Mouse (Mus musculus) layer of hippocampus, adult 8-10 months (tissue): ENCODE measurements around the gene Zfp536. TPM values are rescaled to one million over a fixed set of nuclear protein-coding genes. Genes with fewer than 3 reads are reported as not detected.
"Not testable (repeated sequence)": the region's sequence is repeated elsewhere in the genome, so short reads cannot be mapped to it uniquely, and the experiment has no call there.

Source experiments
- DNase-seq, 2 experiments: peaks; one replicate each; pipeline ENCODE4 v3.0.0; 2022; ENCODE audit warnings: low spot score in 2 of 2
- total RNA-seq, 4 experiments: library from RNA; stranded (reverse); gene quantifications; 2 replicates each; pipeline ENCODE4 v1.2.4; 2022

The Zfp536 gene
- total RNA-seq, 4 experiments from 2014 or later = 48.4 to 50.9 (median 49.8) TPM

DNA sequence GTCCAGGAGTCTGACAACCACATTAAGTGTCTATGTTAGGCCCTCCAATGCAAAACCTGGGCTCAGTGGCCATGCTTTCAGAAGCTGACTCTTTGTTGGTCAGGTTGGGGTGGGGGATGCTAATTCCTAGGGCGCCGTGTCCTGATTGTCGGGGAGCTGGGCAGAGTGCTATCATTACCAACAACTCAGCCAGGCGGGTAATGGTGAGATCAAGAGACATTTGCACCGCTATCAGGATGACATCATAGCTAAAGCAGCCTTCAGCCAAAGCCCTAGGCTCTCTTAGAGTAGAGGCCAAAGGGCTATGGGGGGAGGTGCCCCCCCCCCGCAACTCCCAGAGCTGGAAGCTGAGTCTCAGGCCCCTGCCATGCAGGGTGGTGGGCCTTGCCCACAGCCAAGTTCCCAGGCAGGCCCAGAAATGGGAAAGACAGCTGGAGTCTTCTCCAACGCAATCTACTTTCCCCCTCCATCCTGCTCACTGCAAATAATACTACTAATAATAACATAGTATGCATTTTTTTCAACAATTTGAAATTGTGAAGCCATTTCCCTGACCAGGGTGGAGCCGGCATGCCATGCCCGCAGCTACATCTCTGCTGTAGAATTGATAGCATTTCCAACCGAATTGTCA lies 5.0 kb downstream of the Zfp536 start:
- DNase-seq = no peak

DNA sequence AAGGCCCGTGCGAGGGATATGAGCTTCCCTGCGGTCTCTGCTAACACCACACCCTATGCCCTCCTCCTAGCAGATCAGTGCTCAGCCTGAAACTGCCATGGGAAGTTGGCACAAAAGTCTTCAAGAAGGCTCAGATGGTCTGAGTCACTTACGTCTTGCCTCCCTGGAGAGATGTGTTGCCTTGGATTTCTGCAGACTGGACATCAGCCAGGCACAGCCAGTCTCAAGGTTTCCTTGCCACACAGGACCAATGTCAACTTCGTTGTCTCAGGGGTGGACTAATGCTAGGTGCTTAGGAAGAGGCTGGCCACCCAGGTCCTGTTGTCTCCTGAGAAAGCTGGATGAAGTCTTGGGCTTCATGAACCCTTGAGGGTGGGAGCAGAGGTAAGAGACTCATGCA lies 14.6 kb downstream of the Zfp536 start:
- DNase-seq = no peak

DNA sequence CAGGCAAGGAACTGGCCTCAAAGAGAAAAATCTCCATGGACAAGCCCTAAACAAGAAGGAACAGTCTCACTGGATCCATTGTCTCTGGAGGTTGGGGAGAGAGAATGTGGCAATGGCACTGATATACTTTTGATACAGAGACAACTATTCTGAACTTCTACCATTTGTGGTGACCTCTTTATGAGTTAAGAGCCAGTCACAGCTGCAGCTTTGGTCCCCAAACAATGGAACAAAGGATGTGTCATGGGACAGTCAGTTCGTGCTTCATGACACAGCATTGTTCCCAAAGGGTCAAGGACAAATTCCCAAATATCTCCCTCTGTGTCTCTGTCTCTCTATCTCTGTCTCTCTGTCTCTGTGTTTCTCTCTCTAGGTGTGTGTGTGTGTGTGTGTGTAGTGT lies 20.4 kb downstream of the Zfp536 start:
- no peak for DNase-seq

DNA sequence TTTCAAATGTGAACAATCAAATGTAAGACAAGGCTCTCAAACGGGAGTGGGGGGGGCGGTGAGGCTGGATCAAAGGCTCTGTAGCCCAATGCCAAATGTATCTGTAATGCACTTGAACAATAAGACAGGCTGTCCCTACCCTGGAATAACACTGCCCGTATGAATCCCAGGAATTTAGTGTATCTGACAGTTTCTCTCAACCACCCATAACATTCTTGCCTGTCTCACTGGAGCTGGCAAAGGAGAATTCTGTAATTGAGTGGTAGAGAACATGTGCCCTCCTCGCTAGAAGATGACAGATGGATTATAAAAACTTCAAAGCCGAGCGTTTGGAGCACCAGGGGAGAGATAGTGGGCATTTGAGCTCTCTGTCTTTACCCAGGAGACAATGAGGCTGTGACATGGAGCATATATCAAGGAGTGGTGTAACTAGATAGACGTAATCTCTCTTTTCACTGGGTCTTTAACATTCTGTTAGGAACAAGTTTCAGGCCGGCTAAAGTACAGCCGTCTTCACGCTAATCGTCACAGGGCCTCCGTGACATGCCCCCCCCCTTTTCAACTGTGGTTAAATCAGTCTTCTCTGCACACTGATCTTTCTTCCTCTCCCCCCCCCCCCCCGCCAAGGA lies 27.2 kb downstream of the Zfp536 start:
- no peak for DNase-seq

DNA sequence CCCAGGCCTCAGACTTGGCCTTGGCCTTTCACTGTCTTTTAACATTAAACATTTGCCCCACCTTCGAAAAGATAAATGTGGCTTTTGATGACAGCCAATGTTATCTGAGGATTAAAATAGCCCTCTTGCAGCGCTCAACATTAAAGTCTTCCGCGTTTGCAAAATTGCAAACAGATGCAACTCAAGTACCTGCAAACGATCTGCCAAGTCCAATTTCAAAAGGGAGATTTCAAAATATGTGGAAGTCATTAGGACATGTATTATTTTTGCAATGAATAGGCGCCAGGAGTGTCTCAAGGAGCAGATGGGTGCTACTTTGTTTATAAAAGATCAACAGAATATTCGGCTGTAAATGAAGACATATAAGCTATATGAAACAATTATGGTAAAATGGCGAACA lies 30.1 kb downstream of the Zfp536 start:
- no peak for DNase-seq

DNA sequence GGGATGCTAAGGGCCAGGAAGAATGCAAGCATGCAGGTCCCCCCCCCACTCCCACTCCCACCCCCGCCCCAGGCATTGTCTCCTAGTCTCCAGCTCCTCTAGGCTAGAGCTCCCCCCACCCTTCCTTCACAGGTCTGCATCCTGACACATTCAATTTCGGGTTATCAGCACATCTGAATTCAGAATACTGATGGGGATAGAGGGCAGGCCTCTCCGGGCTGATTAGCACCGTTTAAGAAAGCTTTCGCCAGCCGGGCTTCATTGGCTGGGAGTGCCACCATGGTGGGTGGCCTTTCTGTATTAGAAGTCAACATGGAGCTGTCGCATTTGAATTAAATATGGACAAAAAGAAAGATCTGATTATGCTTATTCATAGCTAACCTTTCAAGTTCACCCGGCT lies 36.2 kb downstream of the Zfp536 start:
- DNase-seq = no peak

DNA sequence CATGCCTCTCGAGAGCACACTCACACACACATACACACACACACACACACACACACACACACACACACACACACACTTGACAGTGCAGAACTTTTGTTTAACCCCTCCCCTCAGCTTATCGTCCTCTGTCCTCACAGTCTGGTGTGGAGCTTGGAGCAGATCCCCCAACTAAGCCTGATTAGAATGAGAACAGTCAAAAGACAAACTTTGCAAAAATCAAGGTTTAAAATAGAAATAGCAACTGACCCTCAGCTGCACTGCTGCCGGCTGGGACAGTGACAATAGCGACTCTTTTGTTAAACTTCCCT lies 37.1 kb downstream of the Zfp536 start:
- no peak for DNase-seq

DNA sequence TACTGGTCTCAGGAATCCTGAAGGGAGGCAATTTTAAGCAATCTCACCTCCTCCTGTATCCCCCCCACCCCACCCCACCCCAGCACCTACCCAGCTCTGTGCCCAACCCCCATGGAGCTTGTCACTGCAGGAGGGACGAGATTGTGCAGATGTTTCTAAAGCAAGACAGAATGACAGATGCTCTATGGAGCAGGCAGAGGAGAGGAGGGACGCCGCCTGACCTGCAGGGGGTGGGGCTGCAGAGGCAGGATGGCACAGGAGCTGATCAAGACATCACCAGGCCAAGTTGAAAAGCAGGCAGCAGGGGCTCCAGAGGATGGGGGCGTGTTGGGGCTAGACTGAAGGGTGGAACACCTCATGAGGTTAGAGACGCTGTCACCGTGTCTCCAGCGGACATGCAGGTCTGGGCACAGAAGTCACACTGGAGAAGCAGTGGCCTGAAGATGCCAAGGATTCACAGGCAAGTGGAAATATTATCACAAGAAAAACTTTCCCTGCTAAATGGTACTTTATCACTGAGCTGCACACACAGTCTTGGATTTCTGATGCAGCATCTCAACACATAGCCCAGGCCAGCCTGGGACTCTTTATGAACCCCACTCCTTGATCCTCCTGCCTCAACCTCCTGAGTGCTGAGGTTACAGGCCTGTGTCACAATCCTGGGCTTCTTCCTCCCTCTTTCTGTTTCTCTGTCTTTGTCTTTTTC lies 37.6 kb downstream of the Zfp536 start:
- no peak for DNase-seq

DNA sequence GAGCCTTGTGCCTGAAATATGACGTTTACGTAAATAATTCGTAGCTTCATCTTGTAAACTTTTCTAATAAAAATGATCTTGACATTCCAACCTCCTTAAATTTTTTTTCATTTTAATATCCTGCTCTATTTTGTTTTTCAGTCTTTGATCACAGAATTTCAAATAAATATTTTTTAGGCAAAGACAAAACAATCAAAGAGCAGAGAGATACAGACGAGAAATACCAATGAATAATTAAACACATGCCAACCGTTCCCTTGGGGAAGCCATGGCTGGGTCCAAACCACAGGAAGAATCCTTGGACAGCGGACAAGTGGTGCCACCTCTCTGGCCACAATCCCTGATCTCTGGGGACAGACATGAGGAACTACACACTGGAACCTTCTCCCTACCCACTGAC lies 38.3 kb downstream of the Zfp536 start:
- no peak for DNase-seq

DNA sequence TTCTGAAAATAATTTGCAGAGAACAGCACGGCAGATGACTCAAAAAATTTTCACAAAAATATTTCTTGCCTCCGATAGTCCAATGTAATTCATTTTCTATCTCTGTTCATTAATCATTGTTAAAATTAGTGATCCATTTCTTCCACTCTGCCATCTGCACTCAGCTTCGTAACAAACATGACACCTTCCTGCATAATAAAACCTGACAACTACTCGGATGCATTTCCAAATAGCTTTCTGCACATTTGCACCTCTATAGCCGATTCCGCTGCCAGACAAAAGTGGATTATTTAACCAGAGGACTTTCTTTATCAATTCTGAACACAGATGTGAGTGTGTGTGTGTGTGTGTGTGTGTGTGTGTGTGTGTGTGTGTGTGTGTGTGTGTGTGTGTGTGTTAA lies 38.9 kb downstream of the Zfp536 start:
- DNase-seq = no peak

DNA sequence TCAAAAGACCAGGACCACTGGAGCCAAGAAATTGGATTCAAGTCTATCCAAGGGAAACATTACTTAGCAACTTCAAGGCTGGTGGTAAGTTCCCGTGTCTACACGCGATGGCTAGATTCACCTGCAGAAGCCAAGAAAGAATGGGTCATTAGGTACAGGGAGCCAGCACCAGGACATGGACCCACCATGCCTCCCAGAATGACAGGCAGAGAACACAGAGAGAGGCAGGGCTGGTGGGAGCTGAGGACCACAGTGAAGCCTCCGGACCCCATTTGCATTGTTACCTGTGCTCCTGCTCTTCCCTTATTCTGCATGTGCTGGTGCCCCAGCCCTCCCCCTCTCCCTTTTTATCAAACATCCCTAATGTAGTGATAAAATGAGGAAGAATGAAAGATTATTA lies 39.4 kb downstream of the Zfp536 start:
- no peak for DNase-seq

DNA sequence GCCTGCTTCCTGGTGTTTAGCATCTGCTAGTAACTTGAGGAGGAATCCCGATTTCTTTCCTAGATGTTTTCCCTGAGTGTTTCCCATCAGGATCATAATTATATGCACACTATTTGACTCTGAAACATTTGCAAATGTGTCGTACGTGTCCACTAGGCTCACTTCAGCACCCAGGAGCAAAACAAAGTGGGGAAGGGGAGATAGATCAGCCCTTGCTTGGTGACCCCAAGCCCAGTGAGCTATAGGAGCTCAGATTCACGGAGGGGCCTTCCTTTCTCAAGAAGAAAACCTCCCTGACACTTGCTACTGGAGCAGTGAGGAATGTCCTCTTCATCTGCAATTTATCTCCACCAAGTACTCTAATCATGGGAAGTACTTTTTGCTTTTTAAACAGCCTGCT lies 40.7 kb downstream of the Zfp536 start:
- DNase-seq = no peak

DNA sequence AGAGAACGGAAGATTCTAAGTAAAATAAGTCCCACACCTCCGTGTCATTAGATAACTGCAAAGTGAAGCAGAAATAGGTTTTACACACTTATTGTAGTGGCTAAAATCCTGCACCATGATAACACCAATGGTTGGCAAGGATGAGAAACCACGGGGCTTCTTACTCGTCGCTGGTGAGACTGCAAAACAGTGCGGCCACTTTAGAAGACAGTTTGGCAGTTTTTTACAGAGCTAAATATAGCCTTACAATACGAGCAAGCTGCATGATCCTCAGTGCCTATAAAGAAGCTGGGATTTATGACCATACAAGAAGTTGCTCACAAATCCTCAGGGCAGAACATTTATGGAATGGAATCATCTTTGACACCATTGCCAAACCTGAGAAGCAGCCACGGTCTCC lies 45.7 kb downstream of the Zfp536 start:
- DNase-seq = no peak

DNA sequence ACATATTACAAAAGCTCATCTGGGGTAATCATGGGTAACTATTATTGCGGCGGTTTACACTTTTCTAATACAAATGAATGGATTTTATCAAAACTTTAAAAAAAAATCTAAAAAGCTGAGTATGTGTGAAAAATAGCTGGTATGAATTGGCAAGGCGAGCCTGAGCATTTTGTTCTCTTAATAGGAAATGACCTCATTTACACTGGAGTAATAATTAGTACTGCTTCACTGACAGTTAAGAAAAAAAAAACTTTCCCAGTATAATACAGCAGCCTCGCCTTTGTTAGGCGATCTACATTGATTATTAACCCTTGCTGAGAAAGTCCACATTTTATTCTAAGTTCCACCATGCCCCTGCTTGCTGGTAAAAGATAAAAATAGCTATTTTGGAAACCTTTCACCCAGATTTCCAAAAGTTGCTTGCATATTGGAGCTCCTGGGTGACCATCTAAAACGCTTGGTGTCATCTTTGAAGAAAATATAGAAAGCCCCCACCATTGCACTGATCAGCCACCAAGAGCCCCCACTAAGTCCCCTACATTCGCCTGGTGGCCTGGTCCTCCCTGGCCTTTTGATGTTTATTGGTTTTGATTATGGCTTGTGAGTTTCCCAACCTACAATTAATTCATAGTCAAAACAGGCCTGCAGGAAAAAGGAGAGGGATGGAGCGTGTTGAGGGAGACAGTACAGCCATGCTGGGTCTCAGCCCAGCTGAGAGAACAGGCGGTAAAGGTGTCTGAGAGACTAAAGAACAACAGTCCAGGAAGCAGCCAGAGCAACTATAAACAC lies 49.2 kb downstream of the Zfp536 start:
- DNase-seq = no peak

DNA sequence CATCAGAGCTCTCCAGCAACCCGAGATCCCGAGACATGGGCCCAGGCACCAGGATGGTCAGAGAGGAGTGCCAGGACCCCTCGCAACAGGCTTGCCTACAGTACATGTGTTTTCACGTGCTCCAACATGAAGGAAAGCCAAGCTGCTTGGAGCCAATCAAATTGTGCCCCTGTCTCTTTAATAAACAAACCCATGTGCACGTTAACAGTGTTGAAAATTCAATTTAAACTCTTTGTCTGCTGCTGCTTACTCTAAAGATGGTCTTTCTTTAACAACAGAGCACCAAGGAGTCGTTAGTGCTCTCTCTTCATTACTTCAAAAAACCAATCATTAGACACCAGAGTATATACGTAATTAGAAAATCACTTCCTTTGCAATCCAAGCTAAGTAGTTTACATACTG lies 50.2 kb downstream of the Zfp536 start:
- no peak for DNase-seq

DNA sequence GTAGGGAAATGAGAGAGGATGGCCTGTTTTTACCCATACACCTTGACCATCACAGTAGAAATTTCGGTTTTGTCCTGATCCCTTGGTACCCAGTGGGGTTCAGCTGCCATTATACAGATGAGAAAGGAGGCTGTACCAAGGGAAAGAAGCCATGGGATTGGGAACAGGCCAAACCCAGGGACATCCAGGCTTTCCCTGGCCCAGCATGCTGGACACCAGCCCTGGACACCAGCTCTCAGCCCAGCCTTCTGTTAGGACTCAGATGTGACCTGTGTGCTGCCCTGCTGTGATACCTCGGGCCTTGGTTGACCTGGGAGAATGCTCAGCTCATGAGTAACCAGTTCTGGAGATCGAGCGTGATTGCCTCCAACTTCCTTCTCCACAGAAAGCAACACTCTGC lies 51.8 kb downstream of the Zfp536 start:
- no peak for DNase-seq

DNA sequence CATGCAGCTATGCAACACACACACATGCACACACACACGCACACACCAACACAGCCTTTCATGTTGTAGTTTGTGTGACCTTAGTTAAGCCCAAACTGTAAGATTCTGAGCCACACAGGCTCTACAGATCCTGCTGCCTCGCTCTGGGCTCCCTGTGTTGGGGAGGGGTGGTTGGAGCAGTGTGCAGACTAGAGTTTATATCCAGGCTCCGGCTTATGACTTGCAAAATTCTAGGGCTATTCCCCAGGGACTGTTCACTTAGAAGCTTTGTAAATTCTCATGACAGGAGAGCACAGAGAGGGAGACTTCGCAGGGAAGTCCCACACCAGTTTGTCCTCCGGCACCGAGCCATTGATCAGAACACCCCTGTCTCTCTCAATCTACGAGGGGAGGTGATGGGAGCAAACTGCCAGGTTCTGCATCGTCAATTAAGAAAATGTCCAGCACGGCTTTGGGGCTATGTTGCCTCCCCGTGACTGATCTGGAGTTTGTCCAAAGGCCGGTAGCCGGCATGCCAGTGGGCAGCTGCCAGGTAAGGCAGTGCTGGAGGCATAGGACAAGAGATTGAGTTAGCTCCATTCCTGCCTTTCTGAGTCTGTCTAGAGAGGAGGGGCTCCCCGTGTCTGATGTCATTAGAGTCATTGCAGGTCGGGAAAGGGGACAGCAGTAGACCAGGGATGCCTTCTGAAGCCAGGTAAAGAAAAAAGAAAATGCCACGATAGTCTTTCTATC lies 54.6 kb downstream of the Zfp536 start:
- DNase-seq = no peak

DNA sequence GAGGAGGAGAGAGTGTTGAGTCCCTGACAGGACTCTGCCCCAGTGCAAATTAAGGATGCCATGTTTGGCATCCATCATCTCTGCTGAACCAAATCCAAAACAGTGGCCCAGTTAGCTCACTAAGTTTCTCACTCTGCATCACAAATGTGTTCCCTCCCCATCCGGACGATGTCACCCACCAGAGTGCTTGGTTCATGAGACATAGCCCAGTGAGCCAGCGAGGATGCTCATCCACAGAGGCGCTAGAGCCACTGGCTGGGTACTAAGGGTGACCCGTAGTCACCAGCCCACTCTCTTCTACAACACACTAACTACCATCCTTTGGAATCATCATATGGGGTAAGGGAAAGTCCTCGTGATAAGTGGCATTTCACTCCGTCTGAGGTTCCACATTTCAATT lies 56.4 kb downstream of the Zfp536 start:
- no peak for DNase-seq

DNA sequence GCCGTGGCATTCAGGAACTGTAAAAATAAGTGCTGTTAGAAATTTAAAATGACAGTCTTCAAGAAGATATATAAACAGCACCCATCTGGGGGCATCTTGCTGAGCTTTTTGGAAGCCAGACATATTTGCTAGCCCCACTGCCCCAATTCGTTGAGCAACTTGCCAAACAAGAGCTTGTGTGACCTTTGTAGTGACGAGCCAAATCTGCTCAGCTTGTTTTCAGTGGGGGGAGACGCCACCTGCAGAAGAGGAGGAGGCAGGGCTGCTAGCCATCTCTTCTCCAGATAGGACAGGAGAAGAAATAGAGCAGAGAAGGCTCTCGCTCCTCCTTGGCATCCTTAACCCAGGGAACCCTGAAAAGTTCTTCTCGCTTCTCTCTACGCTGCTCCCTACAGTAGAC lies 56.8 kb downstream of the Zfp536 start:
- DNase-seq = no peak

DNA sequence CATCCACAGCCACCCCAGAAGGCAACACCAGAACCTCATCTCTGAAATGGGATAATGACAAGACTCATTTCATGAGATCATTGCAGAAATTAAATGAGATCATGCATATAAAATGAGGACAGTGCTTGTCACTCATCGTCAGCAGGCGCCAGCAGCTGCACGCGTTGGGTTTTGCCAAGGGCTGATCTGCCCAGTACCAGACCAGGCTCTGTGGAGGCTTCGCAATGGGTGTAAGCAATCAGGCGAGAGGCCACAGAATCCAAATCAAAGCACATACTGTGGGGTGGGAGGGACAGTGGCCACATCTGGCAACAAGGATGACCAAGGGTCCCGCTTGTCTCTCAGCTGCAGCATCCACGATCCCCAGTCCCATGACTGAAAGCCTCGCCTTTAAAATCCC lies 69.0 kb downstream of the Zfp536 start:
- peak; percentile 49 to 51 for DNase-seq

DNA sequence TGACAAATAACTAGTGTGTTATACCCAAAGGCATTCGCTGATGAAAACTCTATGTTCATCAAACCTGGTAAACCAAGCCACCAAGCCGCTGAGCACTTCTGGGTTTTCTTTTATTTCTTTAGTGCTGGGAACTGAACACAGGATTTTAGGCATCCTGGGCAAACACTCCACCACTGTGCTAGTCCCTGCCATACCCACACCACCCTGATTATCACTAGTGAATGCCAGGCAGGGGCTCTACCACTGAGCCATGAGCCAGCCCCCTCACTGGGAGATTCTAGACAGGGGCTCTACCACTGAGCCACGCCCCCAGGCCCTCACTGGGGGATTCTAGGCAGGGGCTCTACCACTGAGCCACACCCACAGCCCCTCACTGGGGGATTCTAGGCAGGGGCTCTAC lies 76.1 kb downstream of the Zfp536 start:
- not testable (repeated sequence) for DNase-seq

DNA sequence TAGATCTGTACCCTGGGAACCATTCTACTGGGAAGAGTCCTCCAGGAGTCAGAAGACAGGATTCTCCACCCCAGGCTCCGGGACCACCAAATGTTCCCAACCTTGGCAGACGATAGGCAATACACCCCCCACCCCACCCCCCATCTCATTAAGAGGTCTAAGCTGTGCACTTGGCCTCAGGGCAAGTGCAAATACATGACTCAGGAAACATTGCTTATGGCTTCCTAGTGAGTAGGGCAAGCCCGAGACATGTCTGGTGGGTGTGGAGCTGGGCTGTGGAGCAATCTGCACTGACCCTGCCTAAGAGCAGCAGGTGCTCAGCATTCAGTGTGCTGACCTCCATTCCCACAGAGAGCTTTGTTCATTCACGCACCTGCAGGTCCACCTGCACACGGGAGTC lies 78.4 kb downstream of the Zfp536 start:
- no peak for DNase-seq
